Mouse (Mus musculus) thymus, adult 2 months (tissue): ENCODE measurements around the gene Slc3a1.

Experiments
- CTCF ChIP-seq: fragments of 200-500 bp; IDR thresholded peaks from 2 replicates; pipeline ENCODE4 v1.5.1; 2012; ENCODE audit warnings: mild to moderate bottlenecking, control low read depth, low read length, moderate library complexity, borderline replicate concordance; ENCODE audit not compliant: control insufficient read depth, poor library complexity, insufficient read depth; ENCODE audit errors: extremely low read depth
- POLR2A ChIP-seq: fragments of 200-500 bp; IDR thresholded peaks from 2 replicates; pipeline ENCODE4 v1.6.1; 2012; ENCODE audit warnings: mild to moderate bottlenecking, low read length, control low read depth, moderate library complexity; ENCODE audit not compliant: control insufficient read depth, poor library complexity, insufficient read depth; ENCODE audit errors: extremely low read depth

DNA sequence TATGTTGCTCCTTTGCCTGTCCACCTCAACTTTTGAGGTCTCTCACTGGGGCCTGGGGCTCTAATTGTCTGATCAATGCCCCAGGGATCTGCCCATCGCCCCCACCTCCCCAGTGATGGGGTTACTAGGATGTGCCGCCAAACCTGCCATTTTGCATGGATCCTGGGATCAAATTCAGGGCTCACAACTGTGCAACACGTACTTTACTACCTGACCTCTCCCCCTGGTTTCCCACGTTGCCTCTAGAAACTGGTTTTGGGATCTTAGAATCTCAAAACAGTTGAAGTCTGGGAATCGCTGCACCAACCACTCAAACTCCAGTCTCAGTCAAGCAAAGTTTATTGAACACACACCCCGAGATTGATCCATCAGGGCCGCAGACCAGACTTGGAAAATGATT is 30.1 kb downstream of the Slc3a1 start:
- no peak for TF ChIP-seq POLR2A
- TF ChIP-seq CTCF, result no peak
